Mouse (Mus musculus): Measurements from ENCODE around the gene Cdkl3.

DNA sequence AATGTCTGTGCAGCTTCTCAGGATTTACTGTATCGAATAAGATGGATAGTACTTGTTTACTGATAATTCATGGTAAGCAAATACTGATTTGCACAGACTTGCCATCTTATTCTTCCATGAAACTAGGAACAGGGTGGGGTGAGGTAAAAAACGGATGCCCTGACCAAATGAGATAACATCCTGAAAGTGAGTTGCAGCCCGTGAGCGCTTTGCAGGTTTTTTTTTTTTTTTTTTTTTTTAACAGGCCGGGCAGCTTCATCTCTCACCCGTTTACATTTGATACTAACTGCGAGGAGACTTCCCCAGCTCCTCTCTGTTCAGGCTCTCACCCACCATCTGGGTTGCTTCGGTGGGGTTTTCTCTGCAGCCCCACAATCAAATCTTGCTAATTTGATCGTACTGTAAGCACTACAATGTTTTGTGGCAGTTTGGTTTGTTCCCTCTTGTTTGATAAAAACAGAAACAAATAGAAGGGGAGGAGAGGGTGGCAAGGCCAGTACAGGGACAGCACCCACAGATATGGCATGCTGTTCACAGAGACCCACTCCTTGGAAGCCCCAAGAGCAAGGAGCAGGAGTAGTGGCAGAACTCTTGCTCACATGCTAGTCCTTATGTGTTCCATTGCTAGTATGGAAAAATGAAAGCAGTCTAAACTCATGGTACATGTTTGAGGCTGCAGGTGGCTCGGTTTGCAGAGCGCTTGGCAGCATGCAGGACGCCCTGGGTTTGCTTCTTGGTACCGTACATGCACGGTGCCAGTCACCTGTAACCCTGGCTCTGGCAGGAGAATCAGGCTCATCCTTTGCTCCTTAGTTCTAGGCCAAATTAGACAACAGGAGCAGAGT is 70.8 kb downstream of the Cdkl3 start:
- TF ChIP-seq CTCF (IDR thresholded peaks at IDR 0.05; ENCODE audit: extremely low read depth, insufficient read depth, low read length) (no peak), POLR2A (IDR thresholded peaks at IDR 0.05; ENCODE audit: extremely low read depth, insufficient read depth, low read length) (no peak)

All from cortical plate, adult 2 months (tissue).